Mouse (Mus musculus): ENCODE data around the gene Gm17304.

Gm17304 gene

DNA sequence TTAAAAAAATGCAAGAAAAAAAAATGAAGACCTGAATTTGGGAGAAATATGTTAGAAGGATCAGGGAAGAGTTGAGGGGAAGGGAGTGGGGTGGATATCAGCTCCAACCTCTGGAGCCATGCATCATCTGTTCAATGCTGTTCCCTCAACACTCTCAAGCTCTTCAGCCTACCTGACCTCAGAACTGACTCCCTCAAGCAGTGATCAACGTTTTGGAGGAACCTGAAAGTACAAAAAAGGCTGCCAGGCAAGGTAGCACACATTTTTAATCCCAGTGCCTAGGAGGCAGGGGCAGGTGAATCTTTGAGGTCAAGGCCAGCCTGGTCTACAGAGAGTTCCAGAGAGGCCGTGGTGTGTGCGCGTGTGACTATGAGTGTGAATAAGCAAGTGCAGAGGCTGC, at the start of gene Gm17304:
Gene Gm17304 (plus strand): TSS at position 301 of the 400 bp plus-strand sequence.
- DNase-seq (ENCODE audit: inconsistent age in 2 of 2, low spot score in 1 of 2), result no peak

DNA sequence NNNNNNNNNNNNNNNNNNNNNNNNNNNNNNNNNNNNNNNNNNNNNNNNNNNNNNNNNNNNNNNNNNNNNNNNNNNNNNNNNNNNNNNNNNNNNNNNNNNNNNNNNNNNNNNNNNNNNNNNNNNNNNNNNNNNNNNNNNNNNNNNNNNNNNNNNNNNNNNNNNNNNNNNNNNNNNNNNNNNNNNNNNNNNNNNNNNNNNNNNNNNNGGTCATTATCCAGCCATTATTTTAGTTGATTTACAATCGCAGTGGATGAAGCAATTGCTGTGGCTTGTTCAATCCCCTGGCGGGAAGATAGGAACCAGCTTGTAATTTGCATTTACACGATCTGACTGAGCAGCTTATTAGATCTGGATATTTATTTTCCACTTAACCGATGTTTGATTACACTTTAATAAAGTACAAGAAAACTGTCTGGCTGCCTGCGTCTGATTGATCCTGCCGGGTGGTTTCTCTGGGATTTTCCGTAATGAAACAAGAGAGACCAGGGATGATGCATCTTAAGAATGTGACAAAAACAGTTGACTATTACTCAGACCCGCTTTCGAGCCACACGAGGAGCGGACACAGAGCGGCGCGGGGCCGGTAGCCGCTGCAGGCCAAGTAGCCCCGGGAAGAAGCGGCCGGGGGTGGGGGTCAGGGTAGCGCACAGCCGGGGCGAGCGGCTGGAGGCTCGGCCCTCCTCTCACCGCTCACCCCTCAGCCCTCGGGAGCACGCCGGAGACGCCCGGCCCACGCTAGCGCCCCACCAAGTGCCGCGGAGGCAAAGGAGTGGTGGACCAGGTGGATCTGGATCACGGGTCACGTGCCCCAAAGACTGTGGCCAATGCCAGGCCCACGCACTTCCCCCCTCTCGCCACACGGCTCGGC, 48.0 kb upstream of the Gm17304 start:
- DNase-seq (ENCODE audit: inconsistent age in 2 of 2, low spot score in 1 of 2), result peak in 1 of 2 experiments; percentile 37

DNA sequence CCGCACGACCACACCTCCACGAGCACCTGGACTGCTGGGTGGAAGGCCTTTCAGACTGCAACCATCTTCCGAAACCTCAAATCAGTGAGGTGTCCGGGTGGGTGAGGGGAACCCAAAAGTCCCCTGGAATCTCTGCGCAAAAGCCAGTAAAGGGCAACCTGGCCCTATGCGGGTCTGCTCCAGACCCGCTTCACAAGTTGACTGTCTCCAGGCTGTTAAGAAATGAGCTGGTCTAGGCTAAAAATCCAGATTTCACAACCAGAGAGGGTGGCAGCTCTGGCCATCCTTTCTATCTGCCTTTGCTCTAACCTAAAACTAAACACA, 47.4 kb upstream of the Gm17304 start:
- peak in 1 of 2 experiments; percentile 20 for DNase-seq (ENCODE audit: inconsistent age in 2 of 2, low spot score in 1 of 2)

DNA sequence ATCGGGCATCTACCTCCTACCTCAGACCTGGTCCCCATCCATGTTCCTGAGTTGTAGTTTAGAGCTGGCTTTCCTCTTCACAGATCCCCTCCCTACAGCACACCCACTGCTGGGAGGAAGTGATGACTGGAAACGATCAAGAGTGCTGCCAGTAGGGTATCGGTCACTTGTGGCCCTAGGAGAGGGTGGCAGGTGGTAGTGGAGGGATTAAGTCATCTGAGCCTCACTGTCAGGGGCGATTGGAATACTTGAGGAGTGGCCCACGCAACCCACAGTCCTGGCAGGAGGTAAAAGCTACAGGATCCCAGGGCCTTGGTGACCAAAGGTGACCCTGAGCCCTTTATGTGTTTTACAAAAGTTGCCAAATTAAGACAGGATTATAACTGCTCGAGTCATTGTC, 42.9 kb upstream of the Gm17304 start:
- no peak for DNase-seq (ENCODE audit: inconsistent age in 2 of 2, low spot score in 1 of 2)

DNA sequence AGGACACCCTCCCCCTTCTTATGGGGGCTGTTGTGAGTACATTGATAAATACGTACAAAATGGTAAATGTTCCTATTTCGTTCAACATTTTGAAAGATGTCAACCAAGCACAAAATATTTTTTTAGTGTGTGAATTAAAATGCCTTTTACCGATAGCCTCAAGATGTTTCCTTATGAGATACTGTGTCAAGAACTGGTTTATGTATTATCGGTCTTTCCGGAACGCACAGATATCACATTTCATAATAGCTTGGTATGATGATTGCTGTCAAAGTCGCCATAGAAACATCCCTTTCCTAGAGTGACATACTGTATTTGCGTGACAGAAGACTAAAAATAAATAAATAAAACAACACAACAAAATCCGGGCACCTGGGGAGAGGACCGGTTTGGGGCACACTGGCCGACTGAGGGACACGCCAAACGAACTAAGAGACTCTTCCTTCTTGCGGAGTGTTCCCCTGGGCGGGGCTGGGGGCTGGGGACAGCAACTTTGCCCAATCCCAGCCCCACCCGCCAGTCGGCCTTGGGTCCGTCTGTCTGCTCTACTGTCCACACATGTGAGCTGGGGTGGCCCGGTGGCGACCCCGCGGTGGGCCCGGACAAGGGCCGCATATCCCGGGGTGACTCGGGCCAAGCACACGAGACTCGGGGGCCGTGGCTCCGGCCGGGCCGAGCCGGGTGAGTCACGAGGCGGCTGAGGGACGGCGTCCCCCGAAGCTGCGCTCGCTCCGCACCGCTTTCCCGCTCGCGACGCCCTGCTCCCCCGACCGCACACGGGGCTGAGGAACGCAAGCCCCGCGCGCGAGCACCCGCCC, 34.9 kb upstream of the Gm17304 start:
- DNase-seq (ENCODE audit: inconsistent age in 2 of 2, low spot score in 1 of 2), result no peak

DNA sequence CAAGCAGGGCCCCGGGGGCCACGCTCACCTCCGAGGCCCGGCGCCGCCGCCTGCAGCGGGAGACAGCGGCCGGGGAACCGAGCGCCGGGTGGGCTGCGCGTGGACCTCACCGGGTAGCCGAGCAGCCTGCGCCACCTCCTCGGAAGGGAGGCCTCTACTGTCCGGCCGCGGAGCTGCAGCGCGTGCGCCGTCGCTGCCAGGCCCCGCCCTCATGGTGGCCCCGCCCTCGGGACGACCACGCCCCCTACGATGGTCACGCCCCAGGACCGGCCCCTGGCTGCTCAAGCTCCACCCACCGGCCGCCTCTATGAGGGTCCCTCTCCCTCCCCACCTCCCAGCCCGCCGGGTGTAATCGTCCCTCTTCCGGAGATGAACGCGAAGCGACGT, 34.3 kb upstream of the Gm17304 start:
- DNase-seq (ENCODE audit: inconsistent age in 2 of 2, low spot score in 1 of 2), result peak; percentile 84 to 95

DNA sequence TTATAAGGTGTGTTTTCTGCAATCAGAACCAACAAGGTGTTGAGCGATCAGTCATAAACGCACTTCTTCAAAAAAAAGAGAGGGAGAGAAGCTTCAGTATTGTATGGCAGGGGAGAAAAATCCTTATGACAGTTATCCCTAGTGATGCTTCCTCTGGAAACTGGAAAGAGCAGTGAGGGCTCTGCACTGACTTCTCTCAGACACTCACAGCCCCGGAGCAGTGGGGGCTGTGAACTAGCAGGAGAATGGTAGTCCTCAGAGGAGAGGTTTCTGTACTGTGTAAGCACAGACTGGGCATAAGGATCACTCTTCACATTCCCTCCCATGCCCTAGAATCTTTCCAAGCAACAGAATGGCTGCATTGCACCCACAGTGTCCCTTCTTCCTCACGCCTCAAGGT, 33.8 kb upstream of the Gm17304 start:
- DNase-seq (ENCODE audit: inconsistent age in 2 of 2, low spot score in 1 of 2), result no peak

DNA sequence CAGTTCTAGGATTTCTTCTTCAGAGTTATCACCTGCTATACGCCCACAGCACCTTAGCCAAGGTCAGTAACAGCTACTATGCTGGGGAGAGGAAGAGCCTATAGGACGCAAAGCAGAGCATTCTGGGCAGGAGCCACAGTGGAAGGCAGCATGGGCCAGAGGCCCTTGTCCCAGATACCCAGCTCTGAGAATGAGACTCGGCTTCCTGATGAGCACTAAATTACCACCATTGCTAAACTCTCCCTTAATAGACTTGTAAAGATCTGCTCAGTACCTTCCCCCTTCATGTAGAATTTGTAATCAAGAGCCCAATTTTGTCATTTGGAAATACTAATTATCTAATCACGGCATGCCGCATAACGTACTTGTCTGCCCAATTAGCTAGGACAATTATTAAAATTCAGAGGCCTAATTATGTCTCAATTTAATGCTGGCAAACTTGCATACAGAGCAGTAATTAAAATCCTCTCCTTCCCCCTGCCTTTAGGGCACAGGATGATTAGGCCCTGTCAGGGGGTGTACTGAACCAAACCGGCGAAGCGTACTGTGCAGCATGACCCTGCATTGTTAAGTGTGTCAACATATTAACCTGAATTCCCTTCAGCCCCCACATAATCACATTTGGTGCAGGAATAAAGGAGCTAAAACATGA, 31.5 kb upstream of the Gm17304 start:
- no peak for DNase-seq (ENCODE audit: inconsistent age in 2 of 2, low spot score in 1 of 2)

DNA sequence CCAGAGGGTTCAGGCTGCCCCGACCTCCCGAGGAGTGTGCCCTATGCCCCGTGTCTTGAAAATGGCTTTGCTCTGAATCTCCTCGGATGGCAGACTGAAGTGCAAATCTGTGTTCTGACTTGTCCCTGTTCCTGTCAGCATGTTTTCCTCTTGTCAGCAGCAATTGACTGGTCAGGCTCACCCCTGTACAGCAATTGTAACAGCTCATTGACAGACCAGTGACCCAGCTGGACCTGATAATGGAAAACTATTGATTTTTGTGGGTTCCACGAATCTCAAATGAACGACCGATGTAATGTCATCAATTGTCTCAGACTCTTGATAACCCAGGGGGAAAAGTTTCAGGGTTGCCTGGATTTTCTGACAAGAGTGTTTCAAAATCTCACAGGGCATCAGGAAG, 28.0 kb upstream of the Gm17304 start:
- DNase-seq (ENCODE audit: inconsistent age in 2 of 2, low spot score in 1 of 2), result no peak

DNA sequence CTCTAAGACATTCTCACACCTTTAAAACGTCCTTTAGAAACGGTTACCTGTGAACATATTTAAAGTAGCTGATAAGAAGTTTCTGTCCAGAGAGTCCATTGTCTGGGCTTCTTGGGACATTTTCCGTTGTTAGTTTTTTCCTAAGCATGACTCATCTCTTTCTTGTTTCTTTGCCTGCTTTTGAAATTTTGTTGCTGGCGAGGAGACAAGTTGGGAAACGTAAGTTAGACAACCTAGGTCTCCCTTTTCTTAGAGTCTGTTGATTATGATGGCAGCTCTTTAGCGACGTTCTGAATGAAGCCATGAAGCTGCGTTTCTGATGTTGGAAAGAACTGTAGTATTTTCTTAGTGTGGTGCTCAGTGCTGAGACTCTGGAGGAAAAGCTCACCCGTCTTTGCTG, 19.9 kb upstream of the Gm17304 start:
- DNase-seq (ENCODE audit: inconsistent age in 2 of 2, low spot score in 1 of 2), result no peak

DNA sequence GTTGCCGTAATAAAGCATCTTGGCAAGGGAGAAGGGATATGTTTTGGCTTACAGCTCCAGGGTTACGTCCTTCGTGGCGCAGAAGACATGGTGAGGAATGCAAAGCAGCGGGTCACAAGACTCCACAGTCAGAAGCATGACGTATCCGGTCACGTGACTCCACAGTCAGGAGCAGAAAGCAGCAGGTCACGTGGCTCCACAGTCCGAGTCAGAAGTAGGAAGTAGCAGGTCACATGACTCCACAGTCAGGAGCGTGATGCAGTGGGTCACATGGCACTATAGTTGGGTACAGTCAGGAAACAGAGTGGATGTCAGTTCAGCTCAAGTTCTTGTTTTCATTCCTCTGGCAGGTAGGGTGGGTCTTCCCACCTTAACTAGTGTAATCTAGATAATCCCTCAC, 19.2 kb upstream of the Gm17304 start:
- no peak for DNase-seq (ENCODE audit: inconsistent age in 2 of 2, low spot score in 1 of 2)

DNA sequence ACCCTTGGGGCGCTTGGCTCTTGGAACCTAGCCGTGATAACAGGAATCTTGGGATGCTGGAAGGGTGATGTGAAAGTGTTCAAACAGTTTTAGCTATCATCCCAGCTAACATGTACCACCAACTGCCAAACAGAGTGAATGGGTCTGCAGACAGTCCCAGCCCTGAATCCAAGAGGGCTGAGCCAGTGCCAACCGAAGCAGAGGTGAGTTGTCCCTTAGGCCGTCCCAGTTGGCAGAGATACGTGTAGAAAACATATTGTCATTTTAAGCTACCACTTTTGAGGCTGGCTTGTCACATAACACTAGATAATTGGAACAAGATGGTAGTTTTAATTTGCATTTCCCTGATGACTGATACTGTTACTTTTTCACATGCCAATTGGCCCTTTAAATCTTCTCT, 18.2 kb upstream of the Gm17304 start:
- DNase-seq (ENCODE audit: inconsistent age in 2 of 2, low spot score in 1 of 2), result no peak

DNA sequence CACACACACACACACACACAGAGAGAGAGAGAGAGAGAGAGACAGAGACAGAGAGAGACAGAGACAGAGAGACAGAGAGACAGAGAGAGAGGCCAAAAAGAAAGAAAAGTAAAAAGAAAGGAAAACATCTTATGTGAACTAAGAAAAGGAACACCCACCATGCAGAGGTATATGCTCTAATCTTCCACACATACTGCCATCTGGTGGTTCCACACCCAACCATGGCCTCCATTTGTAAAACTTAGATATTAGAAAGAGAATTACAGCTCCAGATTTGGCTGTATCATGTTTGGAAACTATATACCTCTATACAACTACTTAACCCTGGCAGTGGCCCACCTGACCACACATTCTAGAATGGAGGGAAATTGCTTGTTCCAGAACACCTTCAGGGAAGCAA, 14.5 kb upstream of the Gm17304 start:
- no peak for DNase-seq (ENCODE audit: inconsistent age in 2 of 2, low spot score in 1 of 2)

DNA sequence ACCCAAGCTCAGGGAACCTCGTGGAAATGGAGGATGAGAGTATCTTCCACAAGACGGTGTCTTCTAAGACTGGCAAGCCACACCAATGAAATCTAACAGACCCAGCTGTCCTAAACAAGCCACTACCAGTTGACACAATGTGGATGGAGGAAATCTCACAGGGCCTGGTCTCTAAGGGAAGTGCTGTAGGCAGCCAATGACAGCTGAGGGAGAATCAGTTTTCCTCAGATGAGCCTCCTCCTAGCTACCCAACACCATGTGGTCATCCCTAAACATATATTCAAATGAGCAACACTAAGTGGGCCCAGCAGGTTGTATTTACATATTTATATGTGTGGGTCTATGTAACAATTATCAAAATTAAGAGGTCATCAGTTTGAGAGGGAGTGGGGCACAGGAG, 11.4 kb upstream of the Gm17304 start:
- no peak for DNase-seq (ENCODE audit: inconsistent age in 2 of 2, low spot score in 1 of 2)

DNA sequence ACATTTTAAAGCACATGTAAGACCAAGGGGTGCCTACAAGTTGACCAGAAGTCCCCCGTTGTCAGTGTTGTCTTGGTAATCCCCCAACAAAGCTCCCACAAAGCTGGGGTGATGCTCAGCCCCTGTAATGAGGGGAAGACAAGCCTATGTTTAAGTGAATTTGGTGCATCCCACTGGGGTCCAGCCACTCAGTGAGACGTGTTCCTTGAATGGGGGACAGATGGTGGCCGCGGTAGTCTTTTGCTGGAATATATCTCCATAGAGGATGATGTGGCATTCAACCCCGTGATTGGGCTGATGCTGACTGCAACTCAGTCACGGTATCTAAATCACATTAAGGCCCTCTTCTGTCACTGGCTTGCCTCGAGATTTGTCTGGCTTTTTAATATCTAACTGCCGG, 9.4 kb upstream of the Gm17304 start:
- no peak for DNase-seq (ENCODE audit: inconsistent age in 2 of 2, low spot score in 1 of 2)

DNA sequence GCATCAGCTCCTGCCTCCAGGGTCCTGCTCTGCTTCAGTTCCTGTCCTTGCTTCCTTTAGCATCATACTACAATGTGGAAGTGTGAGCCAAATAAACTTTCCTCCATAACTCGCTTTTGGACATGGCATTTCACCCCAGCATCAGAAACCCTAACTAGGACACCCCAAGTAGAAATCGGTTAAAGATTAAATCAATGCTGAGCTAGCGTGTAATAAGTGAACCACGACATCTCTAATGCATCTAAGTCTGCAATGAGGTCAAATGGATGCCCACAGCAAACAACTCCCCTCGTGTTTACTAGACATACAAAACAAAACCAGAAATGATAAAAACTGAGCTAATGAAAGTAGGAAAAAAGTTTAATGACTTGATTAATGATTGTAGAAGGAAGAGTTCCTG, 4.5 kb upstream of the Gm17304 start:
- no peak for DNase-seq (ENCODE audit: inconsistent age in 2 of 2, low spot score in 1 of 2)

DNA sequence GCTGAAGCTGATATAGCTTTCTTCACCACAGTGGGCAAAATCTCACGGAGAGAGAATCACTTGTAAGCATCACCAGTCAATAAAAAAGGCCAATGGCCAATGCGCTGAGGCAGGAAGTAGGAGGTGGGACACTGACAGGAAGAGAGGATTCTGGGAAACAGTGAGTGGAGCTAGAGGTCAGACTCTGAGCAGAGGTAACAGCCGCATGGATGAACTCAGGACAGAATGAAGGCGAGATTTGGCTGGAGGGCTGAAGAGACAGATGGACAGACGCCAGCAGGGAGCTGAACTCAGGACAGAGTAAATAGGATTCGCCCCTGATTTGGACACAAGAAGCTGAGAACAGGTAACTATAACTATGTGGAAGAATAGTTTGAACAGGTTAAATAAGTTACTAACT, 3.8 kb upstream of the Gm17304 start:
- DNase-seq (ENCODE audit: inconsistent age in 2 of 2, low spot score in 1 of 2), result no peak

DNA sequence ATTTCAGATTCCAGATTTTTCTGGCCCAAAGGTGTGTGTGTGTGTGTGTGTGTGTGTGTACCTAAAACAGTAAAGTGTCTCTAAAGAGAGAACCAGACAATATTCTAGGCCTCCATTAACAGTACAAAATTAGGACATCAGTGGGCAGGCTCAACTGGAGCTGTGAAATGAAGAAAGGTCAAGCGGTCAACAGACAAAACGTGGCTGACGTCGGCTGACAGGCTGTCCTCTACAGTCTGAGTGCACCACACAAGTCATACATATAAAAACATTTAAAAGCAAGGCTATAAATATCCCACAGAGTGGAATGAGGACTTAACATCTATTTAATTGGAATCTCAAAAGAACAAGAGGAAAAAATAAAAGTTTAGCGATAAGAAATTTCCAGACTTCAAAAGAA, 1.8 kb upstream of the Gm17304 start:
- DNase-seq (ENCODE audit: inconsistent age in 2 of 2, low spot score in 1 of 2), result no peak

DNA sequence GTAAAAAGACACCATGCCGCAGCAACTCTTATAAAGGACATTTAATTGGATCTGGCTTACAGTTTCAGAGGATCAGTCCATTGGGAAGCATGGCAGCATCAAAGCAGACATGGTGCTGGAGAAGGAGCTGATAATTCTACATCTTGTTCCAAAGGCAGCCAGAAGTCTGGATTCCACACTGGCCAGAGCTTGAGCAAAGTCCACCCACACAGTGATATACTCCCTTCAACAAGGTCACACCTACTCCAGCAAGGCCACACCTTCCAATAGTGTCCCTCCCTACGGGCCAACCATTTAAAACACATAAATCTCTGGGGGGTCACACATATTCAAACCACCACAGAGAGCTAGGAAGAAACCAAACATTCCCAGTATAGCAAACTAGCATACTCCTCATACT, 3.3 kb downstream of the Gm17304 start:
- DNase-seq (ENCODE audit: inconsistent age in 2 of 2, low spot score in 1 of 2), result no peak

DNA sequence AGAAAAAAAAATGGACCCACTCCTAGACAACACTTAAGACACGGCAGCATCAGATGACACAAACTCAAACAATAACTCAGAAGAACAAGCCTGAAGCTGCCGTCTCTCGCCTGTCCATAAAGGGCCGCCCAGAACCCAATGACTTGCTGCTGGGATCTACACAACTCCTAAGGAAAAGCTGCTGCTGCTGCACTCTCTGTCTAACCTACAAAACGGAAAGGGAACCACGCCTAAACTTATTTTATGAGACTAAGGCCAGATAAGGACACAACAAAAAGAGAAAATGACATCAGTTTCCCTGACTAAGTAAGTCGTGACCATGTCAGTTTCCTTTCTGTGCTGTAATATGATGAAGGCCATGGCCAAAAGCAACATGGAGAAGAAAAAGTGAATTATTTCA, 5.7 kb downstream of the Gm17304 start:
- DNase-seq (ENCODE audit: inconsistent age in 2 of 2, low spot score in 1 of 2), result no peak

DNA sequence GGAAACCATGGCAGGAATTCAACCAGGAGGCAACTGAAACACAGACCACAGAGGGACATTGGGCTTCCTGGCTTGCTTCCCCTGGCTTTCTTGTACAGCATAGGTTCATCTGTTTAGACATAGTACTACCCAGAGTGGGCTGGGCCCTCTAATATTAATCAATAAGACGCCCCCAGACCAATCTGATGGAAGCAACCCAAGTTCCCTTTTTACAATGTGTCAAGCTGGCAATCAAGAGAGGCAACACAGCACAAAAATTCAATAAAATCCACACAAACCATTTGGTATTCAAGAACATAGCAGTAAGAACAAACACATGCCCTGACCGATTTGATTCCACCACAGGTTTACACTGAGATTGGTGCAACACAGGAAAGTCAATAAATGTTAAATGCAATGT, 6.1 kb downstream of the Gm17304 start:
- DNase-seq (ENCODE audit: inconsistent age in 2 of 2, low spot score in 1 of 2), result no peak

DNA sequence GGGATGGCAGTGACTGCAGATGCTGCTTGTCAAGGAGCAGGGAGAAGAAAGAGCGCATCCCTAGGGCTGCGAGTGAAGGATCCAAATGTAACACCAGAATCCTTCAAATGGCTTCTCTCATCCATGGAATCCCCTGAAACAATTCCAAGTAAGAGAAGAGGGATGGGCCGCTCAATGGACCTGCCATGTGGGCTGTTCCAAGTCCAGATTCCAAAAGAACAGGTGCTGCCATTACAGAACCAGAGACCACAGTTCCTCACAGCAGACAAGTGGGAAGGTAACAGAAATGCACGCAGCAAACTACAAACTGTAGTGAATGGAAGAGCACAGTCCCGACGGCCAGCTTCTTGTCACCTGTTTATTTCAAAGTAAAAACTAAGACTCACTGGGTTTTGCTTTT, 11.5 kb downstream of the Gm17304 start:
- DNase-seq (ENCODE audit: inconsistent age in 2 of 2, low spot score in 1 of 2), result no peak
